Mouse (Mus musculus): ENCODE measurements around the gene Nubpl.

GRCm38 (mm10) chr12:52297988-52298387, 200.5 kb downstream of the Nubpl start:
- TF ChIP-seq CTCF (IDR thresholded peaks at IDR 0.05; ENCODE audit: extremely low read depth, insufficient read depth, insufficient read length, insufficient replicate concordance) (no peak), POLR2A (IDR thresholded peaks at IDR 0.05; ENCODE audit: low read depth, low read length) (no peak)
